Mouse (Mus musculus): ENCODE results near the gene Fstl4.
"Not testable (repeated sequence)": the region's sequence is repeated elsewhere in the genome, so short reads cannot be mapped to it uniquely, and the experiment has no call there.

Fstl4 gene

GRCm38 (mm10) chr11:53137381-53137780 is 372.9 kb downstream of the Fstl4 start:
- DNase-seq (ENCODE audit: low spot score), result no peak

- no peak for DNase-seq (ENCODE audit: low spot score)
Observed at GRCm38 (mm10) chr11:53138212-53138611, 373.8 kb downstream of the Fstl4 start.

GRCm38 (mm10) chr11:53139666-53140065 is 375.2 kb downstream of the Fstl4 start:
- DNase-seq (ENCODE audit: low spot score), result no peak

GRCm38 (mm10) chr11:53140196-53140595 is 375.8 kb downstream of the Fstl4 start:
- no peak for DNase-seq (ENCODE audit: low spot score)

- no peak for DNase-seq (ENCODE audit: low spot score)
Observed at GRCm38 (mm10) chr11:53140722-53141400, 376.4 kb downstream of the Fstl4 start.

GRCm38 (mm10) chr11:53143522-53143921 is 379.1 kb downstream of the Fstl4 start:
- DNase-seq (ENCODE audit: low spot score), result no peak

GRCm38 (mm10) chr11:53144506-53144905 is 380.1 kb downstream of the Fstl4 start:
- no peak for DNase-seq (ENCODE audit: low spot score)

GRCm38 (mm10) chr11:53146290-53146689 is 381.9 kb downstream of the Fstl4 start:
- DNase-seq (ENCODE audit: low spot score), result no peak

- DNase-seq (ENCODE audit: low spot score), result no peak
Observed at GRCm38 (mm10) chr11:53156463-53156862, 392.0 kb downstream of the Fstl4 start.

- DNase-seq (ENCODE audit: low spot score), result no peak
Observed at GRCm38 (mm10) chr11:53157621-53158259, 393.3 kb downstream of the Fstl4 start.

GRCm38 (mm10) chr11:53162385-53162784 is 398.0 kb downstream of the Fstl4 start:
- no peak for DNase-seq (ENCODE audit: low spot score)

- DNase-seq (ENCODE audit: low spot score), result no peak
Observed at GRCm38 (mm10) chr11:53166478-53166877, 402.0 kb downstream of the Fstl4 start.

- DNase-seq (ENCODE audit: low spot score), result no peak
Observed at GRCm38 (mm10) chr11:53182177-53182852, 417.9 kb downstream of the Fstl4 start.

GRCm38 (mm10) chr11:53182858-53183257 is 418.4 kb downstream of the Fstl4 start:
- no peak for DNase-seq (ENCODE audit: low spot score)

GRCm38 (mm10) chr11:53184046-53184445 is 419.6 kb downstream of the Fstl4 start:
- no peak for DNase-seq (ENCODE audit: low spot score)

GRCm38 (mm10) chr11:53184698-53185097 is 420.3 kb downstream of the Fstl4 start:
- no peak for DNase-seq (ENCODE audit: low spot score)

GRCm38 (mm10) chr11:53187427-53188140 is 423.1 kb downstream of the Fstl4 start:
- DNase-seq (ENCODE audit: low spot score), result no peak

GRCm38 (mm10) chr11:53196551-53196950 is 432.1 kb downstream of the Fstl4 start:
- not testable (repeated sequence) for DNase-seq (ENCODE audit: low spot score)

GRCm38 (mm10) chr11:53197111-53197510 is 432.7 kb downstream of the Fstl4 start:
- DNase-seq (ENCODE audit: low spot score), result no peak

GRCm38 (mm10) chr11:53202459-53203250 is 438.2 kb downstream of the Fstl4 start:
- no peak for DNase-seq (ENCODE audit: low spot score)

- no peak for DNase-seq (ENCODE audit: low spot score)
Observed at GRCm38 (mm10) chr11:53210876-53211275, 446.4 kb downstream of the Fstl4 start.

GRCm38 (mm10) chr11:53229011-53229410 is 464.6 kb downstream of the Fstl4 start:
- no peak for DNase-seq (ENCODE audit: low spot score)
